Mouse (Mus musculus) testis, adult 2 months (tissue): ENCODE results near the gene Myt1l. TPM values are rescaled to one million over a fixed set of nuclear protein-coding genes. Genes with fewer than 3 reads are reported as not detected.

Experiments used
- H3K27ac ChIP-seq: fragments of 200-500 bp; 2 replicates; pipeline ENCODE4 v1.5.1; 2012; ENCODE audit warnings: low read depth, low read length; ENCODE audit not compliant: control insufficient read depth, insufficient read depth
- H3K27me3 ChIP-seq: fragments of 200-500 bp; 2 replicates; pipeline ENCODE4 v1.6.1; 2012; ENCODE audit warnings: mild to moderate bottlenecking, low read length, moderate library complexity; ENCODE audit not compliant: control insufficient read depth, insufficient read depth
- H3K36me3 ChIP-seq: fragments of 200-500 bp; 2 replicates; pipeline ENCODE4 v1.6.1; 2012; ENCODE audit warnings: mild to moderate bottlenecking, low read length; ENCODE audit not compliant: control insufficient read depth, insufficient read depth
- H3K4me1 ChIP-seq: fragments of 200-500 bp; 2 replicates; pipeline ENCODE4 v1.6.1; 2012; ENCODE audit warnings: low read length; ENCODE audit not compliant: control insufficient read depth, insufficient read depth
- H3K4me3 ChIP-seq: fragments of 200-500 bp; 2 replicates; pipeline ENCODE4 v1.5.1; 2012; ENCODE audit warnings: low read depth, mild to moderate bottlenecking, low read length, moderate library complexity, mixed read lengths; ENCODE audit not compliant: control insufficient read depth
- CTCF ChIP-seq: fragments of 200-500 bp; IDR thresholded peaks from 2 replicates; pipeline ENCODE4 v1.5.1; 2012; ENCODE audit warnings: low read depth, mild to moderate bottlenecking, inconsistent platforms, low read length, moderate library complexity; ENCODE audit not compliant: control insufficient read depth, insufficient read depth, insufficient replicate concordance
- POLR2A ChIP-seq: fragments of 200-500 bp; IDR thresholded peaks from 2 replicates; pipeline ENCODE4 v1.6.1; 2012; ENCODE audit warnings: low read depth, mild to moderate bottlenecking, inconsistent platforms, low read length, moderate library complexity; ENCODE audit not compliant: control insufficient read depth
- polyA plus RNA-seq: library from polyadenylated mRNA; depleted of rRNA; stranded (reverse); fragments of >200 nt; gene quantifications from 2 replicates; pipeline ENCODE4 v1.2.3, GENCODE M21; 2012

Gene Myt1l
- polyA plus RNA-seq, 1 experiment, result 5.6 TPM

DNA sequence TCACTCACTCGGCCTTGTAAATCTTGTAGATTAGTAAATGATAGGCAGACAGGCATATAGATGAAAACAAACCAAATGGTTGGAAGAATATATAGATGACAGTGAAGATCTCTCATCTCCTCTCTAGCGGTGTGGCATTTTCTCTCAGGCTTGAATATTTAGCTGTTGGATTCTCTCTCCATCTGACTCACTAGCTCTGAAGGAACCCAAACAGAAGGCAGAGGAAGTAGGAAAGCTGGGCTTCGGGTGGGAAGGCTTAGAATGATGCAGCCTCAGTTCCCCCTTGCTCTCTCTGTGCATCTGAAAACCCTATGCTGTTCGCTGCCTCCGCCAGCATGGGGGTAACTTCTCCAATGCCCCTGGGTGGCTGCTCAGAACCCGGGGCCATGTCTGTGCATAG lies 78.0 kb downstream of the Myt1l start:
- no peaks in the 10 kb centered on the region for H3K36me3 ChIP-seq
- no peak for TF ChIP-seq CTCF
- TF ChIP-seq POLR2A, result no peak
- no peaks in the 10 kb centered on the region for H3K4me1 ChIP-seq
- no peak overlapping the region; the same call in 1 of the 2 replicates for H3K4me3 ChIP-seq
- no peaks in the 10 kb centered on the region for H3K27me3 ChIP-seq
- no peak overlapping the region for H3K27ac ChIP-seq

DNA sequence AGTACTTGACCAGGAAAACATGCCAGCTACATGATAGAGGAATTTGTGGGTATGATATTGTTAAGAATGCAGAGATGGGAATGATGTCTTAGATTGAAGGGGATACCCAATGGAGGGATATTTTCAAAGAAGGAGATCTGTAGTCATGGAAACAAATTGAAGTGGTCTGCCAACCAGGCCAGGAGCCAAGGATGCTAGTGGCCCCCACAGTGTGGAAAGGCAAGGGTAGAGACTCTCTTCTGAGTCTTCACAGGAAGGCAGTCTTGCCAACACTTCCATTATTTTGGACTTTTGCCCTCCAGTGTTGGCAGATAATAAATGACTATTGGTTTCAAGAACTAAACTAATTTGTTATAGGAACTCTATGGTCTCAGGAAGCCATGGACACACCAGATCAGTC lies 89.6 kb downstream of the Myt1l start:
- Histone ChIP-seq H3K36me3 (no peaks in the 10 kb centered on the region), H3K27me3 (no peaks in the 10 kb centered on the region), H3K4me3 (no peak overlapping the region), H3K27ac (no peak overlapping the region), H3K4me1 (no peaks in the 10 kb centered on the region)
- TF ChIP-seq CTCF (no peak), POLR2A (no peak)

DNA sequence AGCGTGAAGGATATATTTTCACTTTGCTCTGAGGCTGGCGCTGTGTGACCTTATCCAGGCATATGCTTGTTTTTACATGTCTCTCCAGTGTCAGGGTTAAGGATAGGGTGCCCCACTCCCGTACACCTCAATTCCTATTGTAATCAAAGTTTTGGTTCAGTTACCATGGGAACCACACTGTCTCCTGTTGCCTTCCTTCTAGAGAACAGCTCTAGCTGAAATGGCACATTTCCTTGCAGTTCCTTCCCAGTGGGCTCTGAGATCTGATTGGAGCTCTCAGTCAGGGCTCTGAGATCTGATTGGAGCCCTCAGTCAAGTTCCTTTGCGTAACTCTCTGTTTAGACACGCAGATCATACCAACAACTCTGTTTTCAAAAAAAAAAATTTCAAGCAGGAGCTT lies 93.3 kb downstream of the Myt1l start:
- no peaks in the 10 kb centered on the region for H3K4me1 ChIP-seq

DNA sequence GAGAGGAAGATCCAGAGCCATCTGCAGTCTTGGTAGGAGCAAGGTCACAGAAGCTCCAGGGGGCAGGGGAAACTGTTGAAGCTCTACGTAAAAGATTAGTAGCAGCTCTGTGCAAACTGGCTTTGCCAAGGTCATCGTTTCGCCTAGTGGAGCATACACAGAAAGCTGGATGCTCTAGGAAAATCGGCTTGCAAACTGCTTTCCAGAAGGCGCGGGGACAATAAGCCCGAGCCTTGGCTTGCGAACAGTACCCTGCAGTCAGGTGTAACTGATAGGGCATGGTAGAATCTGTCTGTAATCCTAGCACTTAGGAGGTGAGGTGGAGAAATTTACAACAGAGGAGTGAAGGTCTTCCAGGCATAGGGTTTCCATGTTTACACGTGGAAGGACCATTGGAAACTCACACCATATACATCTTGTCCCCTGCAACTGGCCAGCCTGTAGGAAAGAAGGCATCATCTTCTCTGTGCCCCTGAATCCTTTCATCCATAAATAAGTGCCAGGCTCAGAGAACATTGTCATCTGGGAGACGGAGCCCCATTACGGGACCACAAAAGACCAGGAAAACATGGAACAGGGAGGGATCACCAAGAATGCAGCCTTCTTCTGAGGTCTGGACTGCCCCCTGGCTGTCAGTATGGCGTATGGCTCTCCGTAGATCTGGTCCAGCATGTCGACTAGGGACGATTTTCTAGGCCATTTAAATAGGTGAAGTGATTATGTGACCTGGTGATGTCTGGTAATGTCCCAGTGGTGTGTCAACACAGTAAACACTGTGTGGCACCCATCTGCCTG lies 100.0 kb downstream of the Myt1l start:
- no peak overlapping the region for H3K27ac ChIP-seq
- TF ChIP-seq CTCF, result peak; percentile 50; the same call in 1 of the 2 replicates
- TF ChIP-seq POLR2A, result no peak
- no peaks in the 10 kb centered on the region for H3K27me3 ChIP-seq
- H3K36me3 ChIP-seq, result no peaks in the 10 kb centered on the region
- H3K4me3 ChIP-seq, result no peak overlapping the region
- no peaks in the 10 kb centered on the region for H3K4me1 ChIP-seq

More for the DNA sequence above, 93.3 kb downstream of the Myt1l start:
- H3K4me3 ChIP-seq, result no peak overlapping the region
- H3K36me3 ChIP-seq, result no peaks in the 10 kb centered on the region
- no peaks in the 10 kb centered on the region for H3K27me3 ChIP-seq
- H3K27ac ChIP-seq, result no peak overlapping the region
- TF ChIP-seq CTCF (no peak), POLR2A (no peak)

DNA sequence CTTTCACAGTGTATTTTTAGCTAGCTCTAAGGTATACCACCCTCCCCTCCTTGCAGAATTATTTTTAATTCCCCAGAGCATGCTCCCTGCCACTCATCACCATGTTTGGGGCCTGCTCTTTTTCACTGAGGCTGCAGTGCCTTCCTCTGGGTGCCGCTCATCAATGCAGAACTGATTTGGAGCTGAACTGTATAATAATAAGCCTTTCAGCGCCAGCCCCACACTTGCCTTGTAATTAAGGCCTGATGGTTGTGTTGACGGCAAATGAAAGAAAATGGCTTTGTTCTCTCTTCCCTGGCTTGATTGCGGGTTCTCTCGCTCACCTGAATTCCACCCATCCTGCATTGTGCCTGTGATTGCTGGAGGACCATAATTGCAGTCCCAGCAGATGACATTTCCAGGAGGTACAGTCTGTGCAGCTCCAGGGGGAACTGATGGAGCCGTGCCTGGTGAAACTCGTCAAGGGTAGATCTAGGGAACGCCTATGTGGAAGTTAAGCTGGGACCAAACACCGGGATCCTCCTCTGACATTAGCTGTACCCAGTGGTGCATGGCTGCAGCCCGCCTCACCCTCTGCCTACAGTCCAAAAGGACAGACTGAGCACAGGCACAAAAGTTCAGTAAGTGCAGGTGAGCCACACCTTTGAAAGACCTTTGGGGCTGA lies 101.8 kb downstream of the Myt1l start:
- Histone ChIP-seq H3K36me3 (no peaks in the 10 kb centered on the region), H3K27ac (no peak overlapping the region), H3K27me3 (no peaks in the 10 kb centered on the region), H3K4me3 (no peak overlapping the region), H3K4me1 (no peaks in the 10 kb centered on the region)
- TF ChIP-seq POLR2A (no peak), CTCF (no peak)

DNA sequence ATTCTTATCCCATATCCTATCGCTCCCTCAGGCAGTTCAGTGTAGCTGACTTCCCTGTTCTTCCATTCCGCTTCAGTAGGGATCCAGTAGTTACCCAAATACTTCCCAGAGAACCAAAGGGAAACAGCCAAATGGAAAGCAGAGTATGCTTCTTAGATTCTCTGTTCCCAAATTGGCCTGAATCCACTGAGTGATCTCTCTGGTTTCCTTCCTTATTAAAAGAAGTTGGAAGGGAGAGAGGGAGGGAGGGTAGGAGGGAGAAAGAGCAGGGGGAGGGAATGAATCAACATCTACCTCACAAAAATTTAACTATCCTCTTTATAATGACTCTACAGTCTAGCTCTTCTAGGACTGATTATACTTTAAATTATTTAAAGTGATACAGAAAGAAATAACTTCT lies 106.3 kb downstream of the Myt1l start:
- TF ChIP-seq CTCF (no peak), POLR2A (no peak)
- Histone ChIP-seq H3K36me3 (no peaks in the 10 kb centered on the region), H3K27me3 (no peaks in the 10 kb centered on the region), H3K4me3 (no peak overlapping the region), H3K4me1 (no peaks in the 10 kb centered on the region), H3K27ac (no peak overlapping the region)

DNA sequence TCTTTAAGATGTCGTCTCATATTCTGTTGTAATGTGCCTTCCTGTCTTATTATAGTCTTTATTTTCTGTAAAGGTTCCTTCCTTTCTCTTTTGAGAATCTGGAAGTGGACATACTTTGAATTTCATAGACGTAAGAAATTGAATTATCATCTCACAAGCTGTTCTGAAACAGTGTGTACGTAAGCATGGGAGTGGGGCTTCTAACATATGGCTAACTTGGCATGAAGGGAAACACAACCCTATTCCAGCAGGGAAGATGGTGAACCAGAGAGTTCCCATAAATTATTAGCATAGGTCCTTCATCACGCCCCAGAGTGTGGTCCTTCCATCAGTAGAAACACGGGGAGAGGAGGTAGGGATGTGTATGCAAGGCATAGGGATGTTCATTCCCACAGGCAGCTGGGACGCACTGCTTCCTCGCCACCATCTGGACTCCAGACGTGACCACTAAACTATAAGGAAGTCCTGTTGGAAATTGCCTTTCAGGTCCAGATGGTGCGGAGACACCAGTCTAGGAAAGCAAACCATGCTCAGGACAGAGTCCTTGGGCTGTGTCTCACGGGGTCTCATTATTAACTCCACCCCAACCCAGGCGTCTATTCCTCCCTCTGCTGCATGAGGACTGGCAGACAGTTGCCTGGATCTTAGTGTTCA lies 111.5 kb downstream of the Myt1l start:
- TF ChIP-seq CTCF, result no peak
- no peak for TF ChIP-seq POLR2A
- no peaks in the 10 kb centered on the region for H3K27me3 ChIP-seq
- no peak overlapping the region for H3K4me3 ChIP-seq
- H3K27ac ChIP-seq, result no peak overlapping the region
- no peaks in the 10 kb centered on the region for H3K36me3 ChIP-seq
- H3K4me1 ChIP-seq, result no peaks in the 10 kb centered on the region
